ENCODE assay signal across 8 mouse cellular contexts in genomic region chr10:70599925-70600305, GRCm38 (mm10). TPM values are rescaled to one million over a fixed set of nuclear protein-coding genes. Genes with fewer than 3 reads are reported as not detected.
DNase-seq lines count a peak whose midpoint lies in the region; ATAC-seq and TF ChIP-seq lines count a peak whose summit lies in the region.

No protein-coding gene starts in this region.

- ATAC-seq in kidney, embryonic 14.5 days (ENCODE audit: low FRiP score, low TSS enrichment): peak; percentile 43; the same call in 1 of the 2 replicates
- no peak for ATAC-seq in heart, embryonic 15.5 days (replicated peaks; ENCODE audit: insufficient number of reproducible peaks, insufficient read depth, low FRiP score, low read depth)
- no peak for ATAC-seq in liver, postnatal 0 days

- H3K27me3 ChIP-seq in kidney, embryonic 14.5 days (ENCODE audit: control insufficient read depth, insufficient read depth, low read length): peaks cover 17% of the 10 kb centered on the region
- peaks cover 54% of the 10 kb centered on the region for H3K27me3 ChIP-seq in heart, embryonic 15.5 days
- peaks cover 27% of the 10 kb centered on the region for H3K27me3 ChIP-seq in liver, postnatal 0 days (ENCODE audit: insufficient read depth, low read length)

- H3K36me3 ChIP-seq in kidney, embryonic 14.5 days (ENCODE audit: control insufficient read depth, insufficient read depth, low read length): no peaks in the 10 kb centered on the region
- no peaks in the 10 kb centered on the region for H3K36me3 ChIP-seq in heart, embryonic 15.5 days
- H3K36me3 ChIP-seq in liver, postnatal 0 days (replicated peaks; ENCODE audit: insufficient read depth, low read length): no peaks in the 10 kb centered on the region

- DNase-seq in kidney, postnatal 10 days: no peak
- peak; percentile 64 for DNase-seq in brain, adult 2 months (ENCODE audit: low read depth, low spot score)
- no peak for DNase-seq in liver, postnatal 0 days
- no peak for DNase-seq in B cell, adult 2 months
- no peak for DNase-seq in adrenal gland, postnatal 10 days
- no peak for DNase-seq in cerebellum, postnatal 25 days

- H3K27ac ChIP-seq in kidney, embryonic 14.5 days (ENCODE audit: low read depth, low read length): 0 out of 2 replicates have a peak overlapping the region, but pooled peaks have one; percentile 42
- H3K27ac ChIP-seq in heart, embryonic 15.5 days: no peak overlapping the region
- no peak overlapping the region for H3K27ac ChIP-seq in liver, postnatal 0 days (ENCODE audit: low read depth)

- TF ChIP-seq CTCF in liver, postnatal 0 days (IDR thresholded peaks at IDR 0.05; ENCODE audit: low read depth): no peak

- H3K4me1 ChIP-seq in kidney, embryonic 14.5 days (ENCODE audit: control insufficient read depth, insufficient read depth, low read length): no peaks in the 10 kb centered on the region
- peaks cover 18% of the 10 kb centered on the region for H3K4me1 ChIP-seq in heart, embryonic 15.5 days (replicated peaks)
- H3K4me1 ChIP-seq in liver, postnatal 0 days (ENCODE audit: insufficient read depth): peaks cover 14% of the 10 kb centered on the region

- peak overlapping the region; percentile 52 for H3K9ac ChIP-seq in kidney, embryonic 14.5 days (ENCODE audit: low read depth, low read length)
- no peak overlapping the region for H3K9ac ChIP-seq in heart, embryonic 15.5 days
- no peak overlapping the region for H3K9ac ChIP-seq in liver, postnatal 0 days (replicated peaks)

- TF ChIP-seq EP300 in liver, postnatal 0 days (IDR thresholded peaks at IDR 0.05; ENCODE audit: low read depth): no peak

- WGBS in kidney, embryonic 14.5 days: under 1% methylated on average over 28 of the region's 28 CpGs
- under 1% methylated on average over 28 of the region's 28 CpGs for WGBS in heart, embryonic 15.5 days
- 2% methylated on average over 27 of the region's 28 CpGs for WGBS in liver, postnatal 0 days (ENCODE audit: insufficient replicate concordance)

- H3K4me2 ChIP-seq in kidney, embryonic 14.5 days (replicated peaks; ENCODE audit: low read depth, low read length): peak overlapping the region; percentile 73
- H3K4me2 ChIP-seq in heart, embryonic 15.5 days: peak overlapping the region; percentile 99
- H3K4me2 ChIP-seq in liver, postnatal 0 days (ENCODE audit: low read depth, low read length): peak overlapping the region; percentile 82

- no peaks in the 10 kb centered on the region for H3K9me3 ChIP-seq in kidney, embryonic 14.5 days (ENCODE audit: control insufficient read depth, low read length)
- no peaks in the 10 kb centered on the region for H3K9me3 ChIP-seq in heart, embryonic 15.5 days (replicated peaks)
- no peaks in the 10 kb centered on the region for H3K9me3 ChIP-seq in liver, postnatal 0 days (ENCODE audit: low read length)

- peak overlapping the region; percentile 65 for H3K4me3 ChIP-seq in kidney, embryonic 14.5 days (ENCODE audit: low read length)
- peak overlapping the region; percentile 69 for H3K4me3 ChIP-seq in heart, embryonic 15.5 days
- peak overlapping the region; percentile 56 for H3K4me3 ChIP-seq in liver, postnatal 0 days (ENCODE audit: low read depth, low read length)

RNA-seq across cellular contexts. Expression of gene Phyhipl, which starts 55.9 kb away (rescaled TPM):
- 9.9 and 16.1 TPM in 2 replicates for polyA plus RNA-seq in kidney, embryonic 14.5 days (2014; fragmentation: Nextera tagmentation; extraction: Ambion mirVana)
- 1.4 and 1.9 TPM in 2 replicates for polyA plus RNA-seq in heart, embryonic 15.5 days (2015; fragmentation: Nextera tagmentation; extraction: Ambion mirVana)
- polyA plus RNA-seq in liver, postnatal 0 days (2015; fragmentation: Nextera tagmentation; extraction: Ambion mirVana): 0.07 TPM in 1 of 2 replicates, not detected in the other
- total RNA-seq in adrenal gland, postnatal 10 days (2021): 1 to 10 TPM; 3.1 to 4.4 TPM
